Mouse (Mus musculus): Measurements from ENCODE around the gene Schip1.

Gene Schip1

GRCm38 (mm10) chr3:68582103-68582740 is 517.6 kb downstream of the Schip1 start:
- no peak for DNase-seq (ENCODE audit: extremely low read depth, low read depth)

GRCm38 (mm10) chr3:68583031-68583693 is 518.6 kb downstream of the Schip1 start:
- no peak for DNase-seq (ENCODE audit: extremely low read depth, low read depth)

GRCm38 (mm10) chr3:68583771-68584511 is 519.3 kb downstream of the Schip1 start:
- no peak for DNase-seq (ENCODE audit: extremely low read depth, low read depth)

- no peak for DNase-seq (ENCODE audit: extremely low read depth, low read depth)
Observed at GRCm38 (mm10) chr3:68585213-68585612, 520.6 kb downstream of the Schip1 start.

GRCm38 (mm10) chr3:68586646-68587064 is 522.1 kb downstream of the Schip1 start:
- no peak for DNase-seq (ENCODE audit: extremely low read depth, low read depth)

GRCm38 (mm10) chr3:68587567-68588245 is 523.1 kb downstream of the Schip1 start:
- DNase-seq (ENCODE audit: extremely low read depth, low read depth) = no peak

- DNase-seq (ENCODE audit: extremely low read depth, low read depth) = no peak
Observed at GRCm38 (mm10) chr3:68589220-68589840, 524.7 kb downstream of the Schip1 start.

- no peak for DNase-seq (ENCODE audit: extremely low read depth, low read depth)
Observed at GRCm38 (mm10) chr3:68590436-68590835, 525.8 kb downstream of the Schip1 start.

GRCm38 (mm10) chr3:68592575-68592974 is 528.0 kb downstream of the Schip1 start:
- no peak for DNase-seq (ENCODE audit: extremely low read depth, low read depth)

GRCm38 (mm10) chr3:68593073-68593867 is 528.7 kb downstream of the Schip1 start:
- DNase-seq (ENCODE audit: extremely low read depth, low read depth) = no peak

GRCm38 (mm10) chr3:68595316-68595925 is 530.8 kb downstream of the Schip1 start:
- no peak for DNase-seq (ENCODE audit: extremely low read depth, low read depth)

- no peak for DNase-seq (ENCODE audit: extremely low read depth, low read depth)
Observed at GRCm38 (mm10) chr3:68596938-68597337, 532.3 kb downstream of the Schip1 start.

- no peak for DNase-seq (ENCODE audit: extremely low read depth, low read depth)
Observed at GRCm38 (mm10) chr3:68602891-68603290, 538.3 kb downstream of the Schip1 start.

GRCm38 (mm10) chr3:68604467-68604866 is 539.9 kb downstream of the Schip1 start:
- DNase-seq (ENCODE audit: extremely low read depth, low read depth) = no peak

- no peak for DNase-seq (ENCODE audit: extremely low read depth, low read depth)
Observed at GRCm38 (mm10) chr3:68604962-68605361, 540.4 kb downstream of the Schip1 start.

GRCm38 (mm10) chr3:68605942-68606603 is 541.5 kb downstream of the Schip1 start:
- DNase-seq (ENCODE audit: extremely low read depth, low read depth) = no peak

- no peak for DNase-seq (ENCODE audit: extremely low read depth, low read depth)
Observed at GRCm38 (mm10) chr3:68606730-68607129, 542.1 kb downstream of the Schip1 start.

GRCm38 (mm10) chr3:68607336-68607735 is 542.7 kb downstream of the Schip1 start:
- DNase-seq (ENCODE audit: extremely low read depth, low read depth) = no peak

GRCm38 (mm10) chr3:68608848-68609497 is 544.4 kb downstream of the Schip1 start:
- DNase-seq (ENCODE audit: extremely low read depth, low read depth) = no peak

Data from MEL-GATA-1-ER (cell line).